Mouse (Mus musculus) thymus, postnatal 25 days (tissue): ENCODE measurements around the gene Gipc2.
"Not testable (repeated sequence)": the region's sequence is repeated elsewhere in the genome, so short reads cannot be mapped to it uniquely, and the experiment has no call there.

Experiments used
- DNase-seq: peaks from one replicate; pipeline ENCODE4 v3.0.0; 2022

Gipc2 gene

GRCm38 (mm10) chr3:152166099-152166423 is at the start of gene Gipc2:
TSS of gene Gipc2 (minus strand) at chr3:152166230.
- no peak for DNase-seq

- DNase-seq: no peak
Observed at GRCm38 (mm10) chr3:152213416-152213815, 47.4 kb upstream of the Gipc2 start.

- DNase-seq: peak; percentile 63
Observed at GRCm38 (mm10) chr3:152211731-152212279, 45.8 kb upstream of the Gipc2 start.

GRCm38 (mm10) chr3:152210728-152211391 is 44.8 kb upstream of the Gipc2 start:
- peak; percentile 75 for DNase-seq

- peak; percentile 100 for DNase-seq
Observed at GRCm38 (mm10) chr3:152209967-152210634, 44.1 kb upstream of the Gipc2 start, which contains the start of the genes Dnajb4 and Fubp1. TSS of gene Dnajb4 (minus strand) at chr3:152210302. TSS of gene Fubp1 (plus strand) at chr3:152210422.

- DNase-seq: no peak
Observed at GRCm38 (mm10) chr3:152209177-152209966, 43.3 kb upstream of the Gipc2 start.

- DNase-seq: no peak
Observed at GRCm38 (mm10) chr3:152208096-152208885, 42.3 kb upstream of the Gipc2 start.

GRCm38 (mm10) chr3:152207156-152207555 is 41.1 kb upstream of the Gipc2 start:
- DNase-seq: no peak

GRCm38 (mm10) chr3:152204577-152204976 is 38.5 kb upstream of the Gipc2 start:
- DNase-seq: peak; percentile 35

- peak; percentile 76 for DNase-seq
Observed at GRCm38 (mm10) chr3:152203996-152204395, 38.0 kb upstream of the Gipc2 start.

- DNase-seq: peak; percentile 47
Observed at GRCm38 (mm10) chr3:152203411-152203810, 37.4 kb upstream of the Gipc2 start.

- no peak for DNase-seq
Observed at GRCm38 (mm10) chr3:152202942-152203341, 36.9 kb upstream of the Gipc2 start.

GRCm38 (mm10) chr3:152201651-152202050 is 35.6 kb upstream of the Gipc2 start:
- no peak for DNase-seq

GRCm38 (mm10) chr3:152201181-152201580 is 35.2 kb upstream of the Gipc2 start:
- no peak for DNase-seq

- DNase-seq: no peak
Observed at GRCm38 (mm10) chr3:152199125-152199524, 33.1 kb upstream of the Gipc2 start.

GRCm38 (mm10) chr3:152197246-152197645 is 31.2 kb upstream of the Gipc2 start:
- not testable (repeated sequence) for DNase-seq

- DNase-seq: peak; percentile 80
Observed at GRCm38 (mm10) chr3:152193635-152194097, 27.6 kb upstream of the Gipc2 start.

- no peak for DNase-seq
Observed at GRCm38 (mm10) chr3:152193177-152193576, 27.1 kb upstream of the Gipc2 start.

- no peak for DNase-seq
Observed at GRCm38 (mm10) chr3:152192238-152192931, 26.4 kb upstream of the Gipc2 start.

- peak; percentile 29 for DNase-seq
Observed at GRCm38 (mm10) chr3:152191791-152192237, 25.8 kb upstream of the Gipc2 start.

- no peak for DNase-seq
Observed at GRCm38 (mm10) chr3:152190679-152191477, 24.8 kb upstream of the Gipc2 start.
